Comparison of ENCODE assay signal across 13 mouse cellular contexts in genomic region chr2:123349625-123350346, GRCm38 (mm10).
DNase-seq lines count a peak whose midpoint lies in the region; ATAC-seq and TF ChIP-seq lines count a peak whose summit lies in the region.
"Had no signal": no experiment of that assay in that cellular context is flagged by ENCODE, and none has a peak within 500 bp of the region (broad histone marks: within the 10 kb centered on the region; RNA-seq: fewer than 3 reads in every experiment).

No protein-coding gene starts in this region.

- no peaks in the 10 kb centered on the region for H3K27me3 ChIP-seq in forebrain, embryonic 11.5 days (ENCODE audit: control insufficient read depth, insufficient read depth, low read length)
- no peaks in the 10 kb centered on the region for H3K27me3 ChIP-seq in forebrain, embryonic 10.5 days (ENCODE audit: poor library complexity, severe bottlenecking)
- H3K27me3 ChIP-seq in stomach, embryonic 16.5 days (ENCODE audit: control insufficient read depth, insufficient read depth, low read length), result no peaks in the 10 kb centered on the region
- no peaks in the 10 kb centered on the region for H3K27me3 ChIP-seq in stomach, postnatal 0 days (ENCODE audit: control insufficient read depth, insufficient read depth, low read length)
- H3K27me3 ChIP-seq: Patski had no signal

- whole genome bisulfite sequencing in forebrain, embryonic 11.5 days, result 72% methylated on average over 10 of the region's 10 CpGs
- WGBS in forebrain, embryonic 10.5 days, result 87% methylated on average over 10 of the region's 10 CpGs
- 81% methylated on average over 10 of the region's 10 CpGs for WGBS in stomach, embryonic 16.5 days
- 80% methylated on average over 10 of the region's 10 CpGs for WGBS in stomach, postnatal 0 days

- no peak overlapping the region for H3K4me2 ChIP-seq in forebrain, embryonic 11.5 days (ENCODE audit: low read depth, low read length, severe bottlenecking)
- H3K4me2 ChIP-seq in stomach, embryonic 16.5 days (ENCODE audit: low read depth, low read length), result no peak overlapping the region
- no peak overlapping the region for H3K4me2 ChIP-seq in stomach, postnatal 0 days (replicated peaks; ENCODE audit: low read depth)

- H3K9ac ChIP-seq in forebrain, embryonic 11.5 days (ENCODE audit: low read length), result no peak overlapping the region
- no peak overlapping the region for H3K9ac ChIP-seq in stomach, embryonic 16.5 days (ENCODE audit: low read length)
- no peak overlapping the region for H3K9ac ChIP-seq in stomach, postnatal 0 days (ENCODE audit: low read length)

- no peaks in the 10 kb centered on the region for H3K36me3 ChIP-seq in forebrain, embryonic 11.5 days (ENCODE audit: control insufficient read depth, insufficient read depth, low read length)
- H3K36me3 ChIP-seq in forebrain, embryonic 10.5 days (replicated peaks), result no peaks in the 10 kb centered on the region
- H3K36me3 ChIP-seq in stomach, embryonic 16.5 days (ENCODE audit: control insufficient read depth, insufficient read depth, low read length), result no peaks in the 10 kb centered on the region
- no peaks in the 10 kb centered on the region for H3K36me3 ChIP-seq in stomach, postnatal 0 days (ENCODE audit: control insufficient read depth, insufficient read depth, low read length)

- no peak for TF ChIP-seq EP300 in stomach, postnatal 0 days (optimal IDR thresholded peaks at IDR 0.05)

- TF ChIP-seq CTCF in stomach, postnatal 0 days (IDR thresholded peaks at IDR 0.05; ENCODE audit: low read depth), result no peak

- no peak overlapping the region for H3K27ac ChIP-seq in forebrain, embryonic 11.5 days (ENCODE audit: low read depth, low read length)
- no peak overlapping the region for H3K27ac ChIP-seq in forebrain, embryonic 10.5 days
- H3K27ac ChIP-seq in stomach, embryonic 16.5 days (ENCODE audit: low read length), result no peak overlapping the region
- no peak overlapping the region for H3K27ac ChIP-seq in stomach, postnatal 0 days (replicated peaks)
- H3K27ac ChIP-seq: macrophage had no signal

- no peaks in the 10 kb centered on the region for H3K9me3 ChIP-seq in forebrain, embryonic 11.5 days (ENCODE audit: control insufficient read depth, low read length)
- H3K9me3 ChIP-seq in forebrain, embryonic 10.5 days, result no peaks in the 10 kb centered on the region
- H3K9me3 ChIP-seq in stomach, embryonic 16.5 days (replicated peaks; ENCODE audit: control insufficient read depth, low read length), result no peaks in the 10 kb centered on the region
- H3K9me3 ChIP-seq in stomach, postnatal 0 days (ENCODE audit: control insufficient read depth, low read length), result no peaks in the 10 kb centered on the region

- H3K4me3 ChIP-seq in forebrain, embryonic 11.5 days (ENCODE audit: low read depth, low read length), result no peak overlapping the region
- H3K4me3 ChIP-seq in forebrain, embryonic 10.5 days, result no peak overlapping the region
- no peak overlapping the region for H3K4me3 ChIP-seq in stomach, embryonic 16.5 days (replicated peaks; ENCODE audit: low read length)
- H3K4me3 ChIP-seq in stomach, postnatal 0 days (ENCODE audit: low read depth, low read length), result no peak overlapping the region

- ATAC-seq in forebrain, embryonic 11.5 days (replicated peaks; ENCODE audit: low FRiP score), result peak; percentile 74
- ATAC-seq in stomach, embryonic 16.5 days (ENCODE audit: insufficient read depth, low FRiP score), result peak; percentile 25; the same call in 1 of the 2 replicates
- no peak for ATAC-seq in stomach, postnatal 0 days (ENCODE audit: low FRiP score, low TSS enrichment)
- ATAC-seq: Patski had no signal

- DNase-seq in forebrain, embryonic 11.5 days (ENCODE audit: low spot score), result no peak
- no peak for DNase-seq in forebrain, embryonic 10.5 days (ENCODE audit: extremely low spot score, low spot score)
- no peak for DNase-seq in stomach, postnatal 0 days (ENCODE audit: low spot score)
- DNase-seq in layer of hippocampus, postnatal 36 days, result peak; percentile 12 to 14
- DNase-seq in thymus, adult 18-20 months, result no peak
- DNase-seq in cerebellum, adult 8-10 months, result no peak
- DNase-seq in kidney, adult 11 months, result no peak
- DNase-seq: adrenal gland, postnatal 14 days; gastrocnemius, postnatal 25 days; heart, postnatal 10 days had no signal

- H3K4me1 ChIP-seq in forebrain, embryonic 11.5 days (replicated peaks; ENCODE audit: control insufficient read depth, insufficient read depth, low read length), result no peaks in the 10 kb centered on the region
- no peaks in the 10 kb centered on the region for H3K4me1 ChIP-seq in forebrain, embryonic 10.5 days
- no peaks in the 10 kb centered on the region for H3K4me1 ChIP-seq in stomach, embryonic 16.5 days (ENCODE audit: control insufficient read depth, insufficient read depth, low read length)
- no peaks in the 10 kb centered on the region for H3K4me1 ChIP-seq in stomach, postnatal 0 days (replicated peaks; ENCODE audit: control insufficient read depth, insufficient read depth)

Comparison
In these comparisons a context has a peak if more than half of its experiments do, and no peak if none do; other contexts are left out.
1. DNase-seq: peak in layer of hippocampus, postnatal 36 days (2 of 2); none in forebrain, embryonic 11.5 days (single experiment), forebrain, embryonic 10.5 days (single experiment), stomach, postnatal 0 days (single experiment), thymus, adult 18-20 months (0 of 2), cerebellum, adult 8-10 months (single experiment) and kidney, adult 11 months (single experiment).